Mouse (Mus musculus) retina, postnatal 1 day (tissue): ENCODE results near the gene Btg3.
A peak's percentile ranks its signal among the peaks of the same experiment; 100 is the strongest.

Source experiments
- DNase-seq: peaks from one replicate; pipeline ENCODE4 v3.0.0-alpha.2; 2012

The Btg3 gene

DNA sequence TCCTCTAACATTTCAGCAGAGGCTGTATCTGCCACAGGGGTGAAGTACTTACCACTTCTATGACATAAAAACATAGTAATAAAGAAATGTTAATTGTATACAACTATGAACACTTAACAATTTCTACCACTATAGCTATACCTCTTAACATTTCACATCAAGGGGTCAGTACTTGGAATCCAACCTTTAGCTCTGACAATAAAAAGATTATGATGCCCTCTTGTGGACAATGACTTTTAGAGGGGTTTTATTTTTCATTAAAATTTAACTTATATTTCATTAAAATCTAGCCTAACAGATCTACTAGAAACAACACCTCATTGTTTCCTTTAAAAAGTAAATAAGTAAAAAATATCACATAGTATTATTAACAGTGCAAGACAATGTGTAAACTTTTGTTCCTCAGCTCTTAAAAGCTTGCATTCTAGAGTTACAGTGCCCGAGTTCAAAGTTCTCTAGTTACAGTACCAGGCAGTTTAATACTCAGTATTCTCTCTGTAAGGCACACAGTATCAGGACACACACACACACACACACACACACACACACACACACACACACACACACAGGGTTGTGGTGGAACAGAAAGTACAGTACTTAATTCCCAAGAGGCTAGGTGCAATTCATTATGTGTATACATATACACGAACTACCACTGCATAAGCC, 30.2 kb downstream of the Btg3 start:
- DNase-seq, result no peak

DNA sequence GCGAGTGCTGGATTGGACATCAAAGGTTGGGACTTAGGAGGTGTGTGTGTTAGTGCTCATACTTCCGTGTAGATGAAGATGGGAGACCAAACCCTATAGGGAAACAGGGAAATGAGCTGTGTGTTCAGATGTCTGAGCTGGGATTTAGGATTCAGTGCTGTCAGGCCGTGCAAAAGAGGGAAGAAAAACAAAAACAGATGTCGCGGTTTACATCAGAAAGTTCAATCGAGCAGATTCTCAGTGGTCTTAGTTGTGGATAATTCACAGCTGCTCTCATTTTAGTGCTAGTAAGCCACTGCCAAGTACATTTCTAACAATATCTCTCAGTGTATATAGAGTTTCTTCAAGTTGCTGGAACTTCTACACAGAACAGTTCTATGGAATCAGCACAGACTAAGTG, 33.2 kb downstream of the Btg3 start:
- DNase-seq, result no peak

- DNase-seq, result no peak
These were observed 34.2 kb downstream of the Btg3 start for GRCm38 (mm10) chr16:78342767-78343166.

DNA sequence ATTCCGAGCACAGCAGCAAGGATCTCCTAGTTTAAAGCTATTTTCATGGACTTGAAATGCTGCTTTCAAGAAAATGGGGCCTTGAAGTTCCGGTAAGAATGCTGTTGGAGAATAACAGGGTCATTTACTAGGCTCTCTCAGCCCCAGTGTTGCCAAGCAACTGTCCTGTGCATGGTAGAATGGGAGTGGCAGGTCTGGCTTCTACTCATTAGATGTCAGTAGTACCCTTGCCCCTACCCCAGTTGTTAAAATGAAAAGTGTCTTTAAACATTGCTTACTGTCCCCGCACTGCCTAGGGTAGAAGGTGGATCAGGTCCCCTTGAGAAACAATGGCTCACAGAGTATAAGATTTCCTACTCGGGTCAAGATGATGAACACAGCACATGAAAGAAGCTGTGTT, 35.6 kb downstream of the Btg3 start:
- DNase-seq, result no peak

GRCm38 (mm10) chr16:78337226-78337625, 39.8 kb downstream of the Btg3 start:
- no peak for DNase-seq

DNA sequence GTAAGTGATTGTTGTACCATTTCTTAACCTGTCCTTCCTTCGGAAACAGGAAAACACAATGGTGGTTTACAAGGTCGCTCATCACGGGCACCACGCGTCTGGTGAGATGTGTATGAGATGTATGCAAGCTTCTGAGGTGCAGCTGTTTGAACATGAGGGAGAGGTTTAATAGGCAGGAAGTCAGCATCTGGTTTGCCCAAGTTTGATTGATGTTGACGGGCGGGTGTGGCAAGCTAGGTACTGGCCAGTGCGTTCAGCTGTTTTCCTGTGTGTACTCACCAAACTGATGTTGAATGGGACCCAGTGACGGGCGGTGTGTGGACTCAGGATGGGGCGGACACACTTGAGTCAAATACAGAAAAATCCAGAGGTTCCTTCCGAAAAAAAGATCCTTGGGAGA, 49.0 kb downstream of the Btg3 start:
- no peak for DNase-seq

GRCm38 (mm10) chr16:78327562-78327961, 49.4 kb downstream of the Btg3 start:
- DNase-seq, result no peak

DNA sequence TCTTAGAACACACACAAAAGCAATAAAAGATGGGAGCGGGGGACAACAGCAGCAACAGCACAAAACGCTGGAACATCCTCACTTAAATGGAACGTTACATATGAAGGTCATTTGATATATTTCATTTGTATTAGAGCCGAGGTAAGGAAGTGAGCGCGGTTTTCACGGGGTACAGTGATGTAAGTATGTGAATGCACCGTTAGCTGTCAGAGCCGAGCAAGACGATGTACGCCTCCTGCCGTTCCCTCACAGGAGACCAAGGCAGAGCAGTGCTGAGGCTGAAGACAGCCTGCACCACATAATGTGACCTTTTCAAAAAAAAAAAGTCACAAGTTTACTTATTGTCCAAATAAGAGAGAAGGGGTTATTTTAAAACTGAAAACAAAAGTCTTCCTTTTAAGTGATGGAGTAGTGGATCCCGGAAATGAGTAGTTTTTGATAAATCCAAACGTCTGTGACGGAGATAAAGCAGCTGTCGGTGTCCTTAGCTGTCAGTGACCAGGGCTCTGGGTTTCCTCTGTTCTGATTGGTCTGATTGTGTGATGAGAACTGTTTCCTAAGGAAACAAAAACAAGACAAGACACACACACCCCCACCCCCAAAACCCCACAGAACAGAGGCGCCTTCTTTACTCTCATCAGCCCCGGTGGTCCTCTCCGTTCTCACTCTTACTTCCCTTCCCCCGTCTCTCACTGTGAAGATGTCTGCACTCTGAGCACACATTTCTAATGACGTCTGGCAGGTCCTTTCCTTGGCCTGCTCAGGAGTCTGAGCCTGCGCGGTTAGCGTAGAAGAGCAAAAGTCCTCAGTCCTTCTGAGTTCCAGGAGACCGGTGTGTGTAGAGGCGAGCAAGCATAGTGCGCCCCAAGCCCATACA, 50.8 kb downstream of the Btg3 start:
- no peak for DNase-seq

GRCm38 (mm10) chr16:78322140-78322539, 54.9 kb downstream of the Btg3 start:
- no peak for DNase-seq

DNA sequence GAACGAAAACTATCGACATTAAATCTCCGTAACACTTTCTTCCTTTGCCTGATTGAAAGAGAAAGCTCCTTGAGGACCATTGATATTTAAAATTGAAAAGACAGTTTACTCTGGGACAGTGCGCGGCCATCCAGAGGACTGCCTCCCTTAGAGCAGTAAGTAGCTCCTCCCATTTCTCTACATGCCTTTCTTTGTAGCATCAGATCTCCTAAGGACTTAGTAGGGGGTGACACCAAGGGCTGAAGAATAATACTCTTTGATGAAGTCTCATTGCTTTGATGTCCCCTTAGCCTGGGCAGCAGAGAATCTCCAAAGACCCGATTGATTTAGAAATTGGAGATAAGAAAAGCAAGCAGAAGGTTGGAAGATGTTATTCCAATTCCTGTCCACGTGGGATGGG, 55.4 kb downstream of the Btg3 start:
- DNase-seq, result no peak

GRCm38 (mm10) chr16:78319711-78320110, 57.3 kb downstream of the Btg3 start:
- no peak for DNase-seq

GRCm38 (mm10) chr16:78317960-78318359, 59.0 kb downstream of the Btg3 start:
- no peak for DNase-seq

GRCm38 (mm10) chr16:78316849-78317248, 60.1 kb downstream of the Btg3 start:
- DNase-seq, result peak; percentile 68

- no peak for DNase-seq
These were observed 63.0 kb downstream of the Btg3 start for GRCm38 (mm10) chr16:78314026-78314425.

- peak; percentile 77 for DNase-seq
These were observed 63.7 kb downstream of the Btg3 start for GRCm38 (mm10) chr16:78313135-78313887.

DNA sequence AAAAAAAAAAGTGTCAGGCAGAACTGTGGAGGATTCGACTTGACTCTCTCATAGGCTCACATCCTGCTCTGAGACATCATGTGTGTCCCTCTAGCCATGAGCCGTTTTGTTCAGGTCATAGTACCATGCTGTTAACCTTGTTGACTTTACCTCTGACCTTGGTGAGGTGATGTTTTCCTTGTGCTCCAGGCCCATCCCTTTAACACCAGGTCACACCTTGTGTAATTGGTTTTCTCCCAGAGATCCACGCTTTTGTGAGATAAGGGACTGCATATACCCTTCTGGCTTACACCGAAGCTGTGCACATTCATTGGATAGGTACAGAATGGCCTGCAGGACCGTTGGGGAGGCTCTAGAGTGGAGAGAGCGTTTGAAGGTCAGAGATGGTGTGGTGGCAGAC, 67.7 kb downstream of the Btg3 start:
- DNase-seq, result no peak

- DNase-seq, result no peak
These were observed 69.4 kb downstream of the Btg3 start for GRCm38 (mm10) chr16:78307476-78308192.

GRCm38 (mm10) chr16:78306606-78307005, 70.4 kb downstream of the Btg3 start:
- DNase-seq, result no peak

DNA sequence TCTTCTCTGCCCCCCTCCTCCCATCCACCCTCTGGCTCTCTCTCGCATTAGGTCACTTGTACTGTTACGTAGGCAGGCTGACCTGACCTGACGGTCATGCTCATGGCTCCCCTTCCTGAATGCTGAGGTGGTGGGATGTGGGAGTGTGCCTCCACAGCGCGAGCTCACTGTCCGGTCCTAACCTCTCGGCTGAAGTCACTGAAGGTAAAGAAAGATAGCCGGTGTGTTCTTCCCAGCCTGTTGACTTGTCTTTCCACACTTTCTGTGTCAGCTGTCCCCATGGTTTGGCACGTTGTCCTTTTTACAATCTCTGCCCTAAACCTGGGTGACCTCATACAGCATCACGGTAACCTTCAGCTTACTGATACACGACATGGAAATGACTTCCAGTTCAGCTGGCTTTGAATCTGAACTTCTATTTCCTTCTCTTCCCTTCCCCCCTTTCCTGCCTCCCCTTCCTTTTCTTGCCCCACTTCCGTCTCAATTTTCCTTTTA, 71.3 kb downstream of the Btg3 start:
- DNase-seq, result no peak

GRCm38 (mm10) chr16:78302678-78303050, 74.3 kb downstream of the Btg3 start:
- peak; percentile 38 for DNase-seq

- no peak for DNase-seq
These were observed 74.9 kb downstream of the Btg3 start for GRCm38 (mm10) chr16:78301831-78302677.
